Mouse (Mus musculus): ENCODE measurements around the gene Atp6v0b.

DNA sequence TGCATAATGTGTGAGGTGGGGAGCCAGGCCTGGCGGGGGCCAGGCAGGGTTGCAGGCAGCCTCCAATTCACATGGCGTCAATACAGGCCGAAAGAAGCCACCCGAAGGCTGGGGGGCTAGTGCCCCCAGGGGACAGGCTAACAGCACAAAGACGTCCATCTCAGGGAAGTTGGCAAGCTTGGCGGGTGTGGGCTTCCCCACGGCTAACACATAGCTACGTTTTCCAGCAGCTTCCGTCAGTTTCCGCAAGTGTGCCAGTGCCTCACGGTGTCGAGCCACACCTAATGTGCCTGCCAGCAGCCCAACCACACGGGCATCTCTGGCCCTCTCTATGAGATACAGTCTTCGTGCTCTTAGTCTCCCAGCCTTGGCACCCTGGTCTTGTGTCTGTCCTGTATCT is 2.9 kb upstream of the Atp6v0b start:
- no peak for TF ChIP-seq CTCF (IDR thresholded peaks at IDR 0.05; ENCODE audit: borderline replicate concordance, insufficient read depth, low read length)
- TF ChIP-seq POLR2A (IDR thresholded peaks at IDR 0.05; ENCODE audit: low read depth, low read length): no peak

Measured in embryonic fibroblast, embryonic 13.5 days (primary cell).